Mouse (Mus musculus) C2C12 (cell line): ENCODE data around the gene Hoxc10. TPM values are rescaled to one million over a fixed set of nuclear protein-coding genes. Genes with fewer than 3 reads are reported as not detected.

Experiments
- H3K27me3 ChIP-seq: one replicate; pipeline ENCODE4 v1.6.1; 2011; ENCODE audit not compliant: control insufficient read depth, insufficient read depth, insufficient read length
- H3K36me3 ChIP-seq: one replicate; pipeline ENCODE4 v1.6.1; 2011; ENCODE audit not compliant: control insufficient read depth, insufficient read depth
- H3K4me3 ChIP-seq: one replicate; pipeline ENCODE4 v1.5.1; 2011; ENCODE audit warnings: mild to moderate bottlenecking, control low read depth; ENCODE audit not compliant: poor library complexity, insufficient read depth, severe bottlenecking
- H3K79me2 ChIP-seq: one replicate; pipeline ENCODE4 v1.6.1; 2011; ENCODE audit not compliant: control insufficient read depth, insufficient read depth
- H3K79me3 ChIP-seq: one replicate; pipeline ENCODE4 v1.6.1; 2011; ENCODE audit warnings: low read depth, control low read depth
- H3ac ChIP-seq: one replicate; pipeline ENCODE3; 2011; ENCODE audit warnings: low read depth; ENCODE audit not compliant: control insufficient read depth, insufficient read length
- CEBPB ChIP-seq: IDR thresholded peaks from one replicate; pipeline ENCODE4 v1.6.1; 2011; ENCODE audit warnings: low read depth, mild to moderate bottlenecking, control low read depth, moderate library complexity
- CTCF ChIP-seq: IDR thresholded peaks from one replicate; pipeline ENCODE4 v1.5.1; 2011; ENCODE audit not compliant: control insufficient read depth, insufficient read depth, insufficient read length
- FOSL1 ChIP-seq: IDR thresholded peaks from one replicate; pipeline ENCODE4 v1.8.0; 2011; ENCODE audit warnings: mild to moderate bottlenecking, low read length; ENCODE audit not compliant: poor library complexity, insufficient read depth, severe bottlenecking
- MAX ChIP-seq: IDR thresholded peaks from one replicate; pipeline ENCODE4 v1.6.1; 2011; ENCODE audit warnings: mild to moderate bottlenecking, control low read depth
- MYOD1 ChIP-seq: IDR thresholded peaks from one replicate; pipeline ENCODE4 v1.6.1; 2011; ENCODE audit warnings: low read depth; ENCODE audit not compliant: control insufficient read depth, insufficient read length
- MYOG ChIP-seq: IDR thresholded peaks from one replicate; pipeline ENCODE4 v1.6.1; 2011; ENCODE audit not compliant: control insufficient read depth, insufficient read length; ENCODE audit errors: extremely low read depth
- USF1 ChIP-seq: IDR thresholded peaks from one replicate; pipeline ENCODE4 v1.6.1; 2011; ENCODE audit warnings: low read depth, mild to moderate bottlenecking, control low read depth, moderate library complexity
- polyA plus RNA-seq: library from polyadenylated mRNA; unstranded; fragments of >200 nt; fragmentation: generic; extraction: Trizol; gene quantifications from one replicate; pipeline ENCODE4 v1.2.1, GENCODE M21; 2012; ENCODE audit warnings: missing spikeins

The Hoxc10 gene
- polyA plus RNA-seq, 1 experiment = 49.6 TPM

DNA sequence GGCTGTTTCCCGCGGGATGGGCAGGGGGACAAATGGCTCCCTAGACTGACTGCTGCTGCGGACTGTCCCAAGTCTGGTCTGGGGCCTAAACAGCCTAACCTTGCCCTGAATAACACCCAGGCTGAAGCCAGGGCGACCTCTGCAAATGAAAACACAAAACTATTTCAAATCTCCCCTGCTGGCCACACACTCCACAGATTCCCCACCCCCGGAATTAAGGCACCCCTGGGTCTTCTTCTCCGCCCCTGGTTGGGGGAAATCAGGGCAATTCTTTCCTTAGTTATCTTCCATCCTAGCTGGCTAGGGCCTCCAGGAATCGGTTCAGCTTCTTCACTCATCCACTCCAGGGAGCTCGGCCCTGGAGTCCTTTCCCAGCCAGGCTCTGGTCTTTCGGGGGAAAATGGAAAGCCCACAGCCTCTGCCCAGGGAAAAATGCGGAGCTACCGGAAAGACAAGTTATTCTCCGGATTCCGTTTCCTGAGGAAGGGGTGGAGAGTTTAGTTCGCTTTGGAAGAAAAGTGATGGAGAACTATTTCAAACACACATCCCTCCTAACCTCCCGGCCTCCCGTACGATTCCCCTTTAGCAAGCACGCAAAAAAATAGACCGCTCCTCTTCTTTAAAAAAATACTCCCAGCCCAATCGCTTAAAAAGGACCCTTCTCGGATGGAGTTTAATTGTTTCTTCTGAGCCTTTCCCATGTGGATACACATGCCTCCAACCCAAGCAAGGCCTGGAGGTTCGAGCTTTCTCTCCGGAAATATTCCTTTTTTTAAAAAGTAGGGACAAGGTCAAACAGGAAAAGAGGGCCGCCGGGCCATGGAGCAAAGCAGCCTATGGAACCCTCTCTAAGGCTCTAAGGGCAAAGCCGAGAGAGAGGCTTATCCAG lies 1.3 kb upstream of the Hoxc10 start:
- Histone ChIP-seq H3ac (peak overlapping the region; percentile 61), H3K27me3 (no peaks in the 10 kb centered on the region), H3K79me3 (peaks cover 76% of the 10 kb centered on the region), H3K4me3 (peak overlapping the region; percentile 71), H3K36me3 (no peaks in the 10 kb centered on the region), H3K79me2 (peaks cover 99% of the 10 kb centered on the region)
- no peak for TF ChIP-seq MYOD1
- no peak for TF ChIP-seq MYOG

- H3K27me3 ChIP-seq = no peaks in the 10 kb centered on the region
- H3K79me3 ChIP-seq = peaks cover 80% of the 10 kb centered on the region
- TF ChIP-seq MYOD1 (no peak), CTCF (peak; percentile 100), CEBPB (no peak), USF1 (peak; percentile 95), MAX (peak; percentile 83), FOSL1 (no peak), MYOG (no peak)
- H3K36me3 ChIP-seq = no peaks in the 10 kb centered on the region
- H3K79me2 ChIP-seq = peaks cover 99% of the 10 kb centered on the region
- peak overlapping the region; percentile 61 for H3ac ChIP-seq
- H3K4me3 ChIP-seq = peak overlapping the region; percentile 71
These were observed 462 bp upstream of the Hoxc10 start for GRCm38 (mm10) chr15:102965892-102966775.

- Histone ChIP-seq H3K4me3 (peak within 1 kb of the TSS; percentile 71), H3K27me3 (no peaks in the 10 kb centered on the region), H3K36me3 (peaks cover 3% of the 10 kb centered on the region), H3ac (peak within 1 kb of the TSS; percentile 92), H3K79me3 (peaks cover 80% of the 10 kb centered on the region), H3K79me2 (peaks cover 99% of the 10 kb centered on the region)
- TF ChIP-seq MYOD1 (no peak), MAX (no peak), FOSL1 (no peak), CEBPB (no peak), CTCF (no peak), USF1 (no peak), MYOG (no peak)
These were observed 615 bp downstream of the Hoxc10 start, which contains the start of gene Hoxc5 for GRCm38 (mm10) chr15:102967312-102967510. TSS of gene Hoxc5 (plus strand) at chr15:102967443.

- Histone ChIP-seq H3K79me2 (peaks cover 99% of the 10 kb centered on the region), H3K4me3 (peak overlapping the region; percentile 71), H3K36me3 (peaks cover 8% of the 10 kb centered on the region), H3K79me3 (peaks cover 81% of the 10 kb centered on the region), H3K27me3 (no peaks in the 10 kb centered on the region), H3ac (peak overlapping the region; percentile 92)
- TF ChIP-seq MAX (no peak), FOSL1 (no peak), CTCF (no peak), CEBPB (no peak), MYOG (no peak), USF1 (no peak), MYOD1 (no peak)
These were observed 1.2 kb downstream of the Hoxc10 start for GRCm38 (mm10) chr15:102967511-102968397.

DNA sequence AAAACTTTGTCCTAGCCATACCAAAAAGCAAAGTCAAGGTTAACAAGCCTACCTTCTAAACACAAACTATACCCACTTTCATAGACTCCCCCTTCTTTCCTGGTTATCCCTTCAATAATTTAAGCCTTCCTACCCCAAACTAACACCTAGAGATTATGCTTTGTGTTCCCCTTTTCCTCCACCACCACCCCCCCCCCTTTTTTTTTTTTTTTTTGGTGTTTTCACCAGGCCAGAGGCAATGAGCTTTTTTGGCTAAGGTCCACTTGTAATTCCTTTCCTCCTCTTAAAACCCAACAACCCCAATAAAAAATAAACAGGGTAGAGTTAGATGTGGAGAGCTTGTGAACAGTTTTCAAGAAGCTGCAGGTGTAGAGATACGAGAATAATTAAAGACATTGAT lies 2.7 kb downstream of the Hoxc10 start:
- Histone ChIP-seq H3K27me3 (no peaks in the 10 kb centered on the region), H3K79me3 (peaks cover 84% of the 10 kb centered on the region), H3K4me3 (peak overlapping the region; percentile 71), H3K36me3 (peaks cover 12% of the 10 kb centered on the region), H3ac (no peak overlapping the region), H3K79me2 (peaks cover 99% of the 10 kb centered on the region)
- no peak for TF ChIP-seq USF1
- no peak for TF ChIP-seq MYOD1
- no peak for TF ChIP-seq CTCF
